9 mouse cellular contexts compared by ENCODE assay signal in genomic region chr19:20345317-20345917, GRCm38 (mm10). TPM values are rescaled to one million over a fixed set of nuclear protein-coding genes. Genes with fewer than 3 reads are reported as not detected.
DNase-seq lines count a peak whose midpoint lies in the region; ATAC-seq and TF ChIP-seq lines count a peak whose summit lies in the region.
"Had no signal": no experiment of that assay in that cellular context is flagged by ENCODE, and none has a peak within 500 bp of the region (broad histone marks: within the 10 kb centered on the region; RNA-seq: fewer than 3 reads in every experiment).

No protein-coding gene starts in this region.

- ATAC-seq in forebrain, embryonic 11.5 days (replicated peaks; ENCODE audit: low FRiP score): peak; percentile 77
- peak; percentile 63; the same call in 1 of the 2 replicates for ATAC-seq in hindbrain, embryonic 15.5 days (ENCODE audit: low FRiP score, low read depth)
- peak; percentile 95 for ATAC-seq in megakaryocyte, adult 5-6 weeks (ENCODE audit: poor library complexity, severe bottlenecking)

- no peaks in the 10 kb centered on the region for H3K79me2 ChIP-seq in MEL (ENCODE audit: control insufficient read depth, insufficient read depth, low read length, poor library complexity)

- no peak for TF ChIP-seq EP300 in MEL (IDR thresholded peaks at IDR 0.05; ENCODE audit: low read depth in 1 of 2, low read length in 2 of 2)

- no peak overlapping the region for H3K4me2 ChIP-seq in forebrain, embryonic 11.5 days (ENCODE audit: low read depth, low read length, severe bottlenecking)
- no peak overlapping the region for H3K4me2 ChIP-seq in hindbrain, embryonic 15.5 days

- no peak overlapping the region for H3K4me3 ChIP-seq in MEL (ENCODE audit: control insufficient read depth in 1 of 2, insufficient read depth in 1 of 2, low read depth in 2 of 2, low read length in 2 of 2)
- no peak overlapping the region for H3K4me3 ChIP-seq in forebrain, embryonic 11.5 days (ENCODE audit: low read depth, low read length)
- no peak overlapping the region for H3K4me3 ChIP-seq in hindbrain, embryonic 15.5 days
- H3K4me3 ChIP-seq: megakaryocyte, embryonic 14.5 days had no signal

- peak; percentile 80 for DNase-seq in MEL (ENCODE audit: low read depth, low spot score)
- peak; percentile 30 for DNase-seq in c-Kit-negative CD71-positive TER-119-positive erythroid progenitor cells, embryonic 14.5 days (ENCODE audit: low read depth, low spot score)
- peak; percentile 88 for DNase-seq in forebrain, embryonic 11.5 days (ENCODE audit: low spot score)
- DNase-seq in layer of hippocampus, postnatal 25 days (ENCODE audit: extremely low spot score in 1 of 2, low spot score in 1 of 2): peak; percentile 66 to 89
- DNase-seq in right cerebral cortex, adult 18-20 months: peak; percentile 65
- peak; percentile 79 for DNase-seq in urinary bladder, postnatal 25 days (ENCODE audit: low spot score)

- no peaks in the 10 kb centered on the region for H3K9me3 ChIP-seq in MEL (replicated peaks; ENCODE audit: insufficient read depth, low read length)
- H3K9me3 ChIP-seq in forebrain, embryonic 11.5 days (ENCODE audit: control insufficient read depth, low read length): no peaks in the 10 kb centered on the region
- no peaks in the 10 kb centered on the region for H3K9me3 ChIP-seq in hindbrain, embryonic 15.5 days
- H3K9me3 ChIP-seq: megakaryocyte, embryonic 14.5 days had no signal

- TF ChIP-seq POLR2A in MEL (IDR thresholded peaks at IDR 0.05; ENCODE audit: control insufficient read depth in 1 of 2, insufficient read depth in 1 of 2, low read depth in 1 of 2, low read length in 2 of 2, poor library complexity in 1 of 2): no peak

- no peaks in the 10 kb centered on the region for H3K36me3 ChIP-seq in MEL (ENCODE audit: control insufficient read depth in 1 of 2, insufficient read depth in 2 of 2, low read length in 2 of 2)
- no peaks in the 10 kb centered on the region for H3K36me3 ChIP-seq in forebrain, embryonic 11.5 days (ENCODE audit: control insufficient read depth, insufficient read depth, low read length)
- H3K36me3 ChIP-seq in hindbrain, embryonic 15.5 days: no peaks in the 10 kb centered on the region

- no peaks in the 10 kb centered on the region for H3K4me1 ChIP-seq in MEL (ENCODE audit: control insufficient read depth in 1 of 2, insufficient read depth in 2 of 2, low read length in 2 of 2)
- H3K4me1 ChIP-seq in forebrain, embryonic 11.5 days (replicated peaks; ENCODE audit: control insufficient read depth, insufficient read depth, low read length): no peaks in the 10 kb centered on the region
- no peaks in the 10 kb centered on the region for H3K4me1 ChIP-seq in hindbrain, embryonic 15.5 days (replicated peaks)

- peak; percentile 65 for TF ChIP-seq RAD21 in MEL (IDR thresholded peaks at IDR 0.05; ENCODE audit: low read depth, low read length)

- H3K27ac ChIP-seq in MEL (ENCODE audit: control insufficient read depth, low read depth, low read length): no peak overlapping the region
- H3K27ac ChIP-seq in forebrain, embryonic 11.5 days (ENCODE audit: low read depth, low read length): no peak overlapping the region
- H3K27ac ChIP-seq in hindbrain, embryonic 15.5 days (replicated peaks): no peak overlapping the region

- no peak overlapping the region for H3K9ac ChIP-seq in MEL (ENCODE audit: control insufficient read depth, low read depth, low read length, poor library complexity, severe bottlenecking)
- no peak overlapping the region for H3K9ac ChIP-seq in forebrain, embryonic 11.5 days (ENCODE audit: low read length)
- H3K9ac ChIP-seq in hindbrain, embryonic 15.5 days: no peak overlapping the region

- peak; percentile 70 to 85 (median 75) for TF ChIP-seq CTCF in MEL (IDR thresholded peaks at IDR 0.05 in 2 of 3, conservative IDR thresholded peaks at IDR 0.05 in 1 of 3; ENCODE audit: control insufficient read depth in 1 of 3, insufficient read depth in 1 of 3, low read depth in 2 of 3, low read length in 3 of 3, poor library complexity in 1 of 3, severe bottlenecking in 1 of 3)

- WGBS in forebrain, embryonic 11.5 days: 13% methylated on average over 8 of the region's 8 CpGs
- WGBS in hindbrain, embryonic 15.5 days: 7% methylated on average over 8 of the region's 8 CpGs

- no peaks in the 10 kb centered on the region for H3K27me3 ChIP-seq in MEL (ENCODE audit: control insufficient read depth in 1 of 2, insufficient read depth in 2 of 2, low read length in 2 of 2)
- H3K27me3 ChIP-seq in forebrain, embryonic 11.5 days (ENCODE audit: control insufficient read depth, insufficient read depth, low read length): no peaks in the 10 kb centered on the region
- H3K27me3 ChIP-seq in hindbrain, embryonic 15.5 days: no peaks in the 10 kb centered on the region
- H3K27me3 ChIP-seq: megakaryocyte, embryonic 14.5 days had no signal

TF ChIP-seq in MEL, 35 proteins besides CTCF, POLR2A, EP300 and RAD21:
- TF ChIP-seq SMC3 (IDR thresholded peaks at IDR 0.05; ENCODE audit: low read depth, low read length) (peak; percentile 61), ZC3H11A (IDR thresholded peaks at IDR 0.05; ENCODE audit: low read depth, low read length) (peak; percentile 38), MYB (IDR thresholded peaks at IDR 0.05; ENCODE audit: low read depth, low read length) (no peak), USF2 (IDR thresholded peaks at IDR 0.05; ENCODE audit: borderline replicate concordance in 1 of 2, insufficient read depth in 1 of 2, low read depth in 1 of 2, low read length in 2 of 2) (no peak), BHLHE40 (IDR thresholded peaks at IDR 0.05; ENCODE audit: borderline replicate concordance, low read depth, low read length) (0 out of 2 replicates have a peak, but pooled peaks have one; percentile 32), MYC (IDR thresholded peaks at IDR 0.05; ENCODE audit: low read depth, low read length) (peak; percentile 57; the same call in 1 of the 2 replicates), USF1 (IDR thresholded peaks at IDR 0.05; ENCODE audit: low read depth, low read length) (peak; percentile 27; the same call in 1 of the 2 replicates)

RNA-seq across cellular contexts. Expression of gene Anxa1, which starts 45.3 kb away (rescaled TPM):
- not detected in 2 replicates for total RNA-seq in MEL (2012; rRNA removed)
- not detected for polyA plus RNA-seq in MEL (2012; ENCODE audit: insufficient read depth in 1 of 2, insufficient read length in 2 of 2, low read depth in 1 of 2, low replicate concordance in 2 of 2, missing spikeins in 1 of 2)
- polyA plus RNA-seq in forebrain, embryonic 11.5 days (2014; fragmentation: Nextera tagmentation; extraction: Ambion mirVana): 4.1 and 5.3 TPM in 2 replicates
- 11.8 and 11.9 TPM in 2 replicates for polyA plus RNA-seq in hindbrain, embryonic 15.5 days (2015; fragmentation: Nextera tagmentation; extraction: Ambion mirVana)
- 1 to 10 TPM in 1 of 2 experiments, under 1 TPM in 1; 0.64 to 1.1 TPM for total RNA-seq in layer of hippocampus, postnatal 25 days (2021)
- 1,533 and 1,715 TPM in 2 replicates for total RNA-seq in megakaryocyte, adult 5-6 weeks (2015)
- 1,919 and 2,040 TPM in 2 replicates for total RNA-seq in megakaryocyte, adult 5-6 weeks (2017)

Comparison
In these comparisons a context has a peak if more than half of its experiments do, and no peak if none do; other contexts are left out.
1. DNase-seq: peak in every context shown above with its lines; median percentile 88 in forebrain, embryonic 11.5 days; 80 in MEL; 79 in urinary bladder, postnatal 25 days; 78 in layer of hippocampus, postnatal 25 days; 65 in right cerebral cortex, adult 18-20 months; 30 in c-Kit-negative CD71-positive TER-119-positive erythroid progenitor cells, embryonic 14.5 days.
2. RNA of gene Anxa1, which starts 45.3 kb away (total RNA-seq): 1,533 to 2,040 TPM in megakaryocyte, adult 5-6 weeks; 0.64 to 1.1 TPM in layer of hippocampus, postnatal 25 days and not detected in MEL; every median in the first group is over 100 times any median in the second.
3. Peak in every context shown above with its lines, with median percentiles within 50 percentile points of each other: ATAC-seq.